Mouse (Mus musculus) bone marrow macrophage, adult 2 months (primary cell): Measurements from ENCODE around the gene Ephx3. TPM values are rescaled to one million over a fixed set of nuclear protein-coding genes. Genes with fewer than 3 reads are reported as not detected.

ENCODE experiments used
- H3K27ac ChIP-seq: 2 replicates; pipeline ENCODE4 v1.5.1; 2012; ENCODE audit warnings: low read depth, low read length; ENCODE audit not compliant: insufficient read depth
- H3K4me1 ChIP-seq: 2 replicates; pipeline ENCODE4 v1.6.1; 2012; ENCODE audit warnings: low read length; ENCODE audit not compliant: control insufficient read depth, insufficient read depth
- H3K4me3 ChIP-seq: 2 replicates; pipeline ENCODE4 v1.5.1; 2012; ENCODE audit warnings: mild to moderate bottlenecking, low read length, moderate library complexity; ENCODE audit not compliant: insufficient read depth
- CTCF ChIP-seq: IDR thresholded peaks from 2 replicates; pipeline ENCODE4 v1.5.1; 2012; ENCODE audit warnings: low read depth, mild to moderate bottlenecking, low read length, moderate library complexity
- POLR2A ChIP-seq: IDR thresholded peaks from 2 replicates; pipeline ENCODE4 v1.6.1; 2012; ENCODE audit warnings: mild to moderate bottlenecking, low read depth, low read length, borderline replicate concordance
- polyA plus RNA-seq: library from polyadenylated mRNA; stranded (reverse); fragments of >200 nt; gene quantifications from 2 replicates; pipeline ENCODE4 v1.2.4, GENCODE M21; 2012; ENCODE audit not compliant: missing spikeins, insufficient read depth, insufficient read length

Gene Ephx3
- polyA plus RNA-seq, 1 experiment = not detected

GRCm38 (mm10) chr17:32163910-32164650 is 25.3 kb downstream of the Ephx3 start:
- TF ChIP-seq POLR2A (no peak), CTCF (no peak)
- Histone ChIP-seq H3K27ac (no peak overlapping the region), H3K4me1 (peaks cover 11% of the 10 kb centered on the region), H3K4me3 (no peak overlapping the region)

GRCm38 (mm10) chr17:32162112-32162850 is 27.1 kb downstream of the Ephx3 start:
- Histone ChIP-seq H3K27ac (no peak overlapping the region), H3K4me3 (no peak overlapping the region; the same call in 1 of the 2 replicates), H3K4me1 (peaks cover 11% of the 10 kb centered on the region)
- TF ChIP-seq CTCF = peak; percentile 65; the same call in 1 of the 2 replicates
- no peak for TF ChIP-seq POLR2A

- Histone ChIP-seq H3K27ac (no peak overlapping the region), H3K4me3 (no peak overlapping the region), H3K4me1 (peaks cover 11% of the 10 kb centered on the region)
- no peak for TF ChIP-seq POLR2A
- no peak for TF ChIP-seq CTCF
These were observed 28.5 kb downstream of the Ephx3 start for GRCm38 (mm10) chr17:32160882-32161281.

GRCm38 (mm10) chr17:32158841-32159240 is 30.5 kb downstream of the Ephx3 start:
- H3K27ac ChIP-seq = no peak overlapping the region
- TF ChIP-seq CTCF (no peak), POLR2A (no peak)
- no peaks in the 10 kb centered on the region for H3K4me1 ChIP-seq
- H3K4me3 ChIP-seq = no peak overlapping the region

GRCm38 (mm10) chr17:32146718-32147117 is 42.6 kb downstream of the Ephx3 start:
- H3K27ac ChIP-seq = no peak overlapping the region
- TF ChIP-seq POLR2A (no peak), CTCF (no peak)
- H3K4me3 ChIP-seq = no peak overlapping the region
- no peaks in the 10 kb centered on the region for H3K4me1 ChIP-seq

GRCm38 (mm10) chr17:32142907-32143854 is 46.2 kb downstream of the Ephx3 start:
- Histone ChIP-seq H3K4me3 (no peak overlapping the region), H3K27ac (no peak overlapping the region), H3K4me1 (no peaks in the 10 kb centered on the region)
- no peak for TF ChIP-seq POLR2A
- peak; percentile 59 for TF ChIP-seq CTCF

- Histone ChIP-seq H3K27ac (no peak overlapping the region), H3K4me3 (no peak overlapping the region), H3K4me1 (no peaks in the 10 kb centered on the region)
- TF ChIP-seq CTCF (no peak), POLR2A (no peak)
These were observed 47.1 kb downstream of the Ephx3 start for GRCm38 (mm10) chr17:32142234-32142633.

Other genes with a start within 250 kb of the Ephx3 start
- 9.6 and 11.2 TPM in 2 replicates for gene Rrp1b, start 153.4 kb downstream of the Ephx3 start, polyA plus RNA-seq
- 0.55 TPM in 1 of 2 replicates, not detected in the other for gene Hsf2bp, start 153.2 kb downstream of the Ephx3 start, polyA plus RNA-seq
- gene Notch3, start 22.7 kb downstream of the Ephx3 start, polyA plus RNA-seq = 0.09 TPM in 1 of 2 replicates, not detected in the other
- 72.2 and 88.2 TPM in 2 replicates for gene Brd4, start 95.2 kb upstream of the Ephx3 start, polyA plus RNA-seq
- gene Akap8, start 131.7 kb upstream of the Ephx3 start, polyA plus RNA-seq = 77.4 and 90.0 TPM in 2 replicates
- gene Akap8l, start 161.1 kb upstream of the Ephx3 start, polyA plus RNA-seq = 87.0 and 116 TPM in 2 replicates
- 19.3 and 24.2 TPM in 2 replicates for gene Wiz, start 199.9 kb upstream of the Ephx3 start, polyA plus RNA-seq
- 26.6 and 31.3 TPM in 2 replicates for gene Rasal3, start 214.0 kb upstream of the Ephx3 start, polyA plus RNA-seq
- not detected in 2 replicates for gene Pglyrp2, start 234.6 kb upstream of the Ephx3 start, polyA plus RNA-seq